Mouse (Mus musculus): ENCODE results near the gene Gdf1. TPM values are rescaled to one million over a fixed set of nuclear protein-coding genes. Genes with fewer than 3 reads are reported as not detected.

Gdf1 gene
- polyA plus RNA-seq, 1 experiment from 2014 or later: 0.78 TPM

GRCm38 (mm10) chr8:70352657-70353151 lies 23.1 kb downstream of the Gdf1 start:
- H3K9ac ChIP-seq: peak overlapping the region; percentile 99
- peaks cover 55% of the 10 kb centered on the region for H3K4me1 ChIP-seq
- peak; percentile 49; the same call in 1 of the 2 replicates for ATAC-seq (ENCODE audit: low FRiP score, low read depth)
- no peaks in the 10 kb centered on the region for H3K27me3 ChIP-seq
- WGBS: 0% methylated on average over 56 of the region's 64 CpGs
- peak overlapping the region; percentile 100 for H3K4me2 ChIP-seq (replicated peaks)
- H3K4me3 ChIP-seq: peak overlapping the region; percentile 100
- peak overlapping the region; percentile 76 for H3K27ac ChIP-seq
- peaks cover 24% of the 10 kb centered on the region for H3K36me3 ChIP-seq
- H3K9me3 ChIP-seq: no peaks in the 10 kb centered on the region

GRCm38 (mm10) chr8:70353194-70353817 lies 23.7 kb downstream of the Gdf1 start, which contains the start of gene Upf1:
TSS of gene Upf1 (minus strand) at chr8:70353278.
- under 1% methylated on average over 67 of the region's 69 CpGs for WGBS
- Histone ChIP-seq H3K9ac (peak within 1 kb of the TSS; percentile 99), H3K4me1 (peaks cover 49% of the 10 kb centered on the region), H3K36me3 (peaks cover 21% of the 10 kb centered on the region), H3K4me3 (peak within 1 kb of the TSS; percentile 100), H3K4me2 (replicated peaks) (peak within 1 kb of the TSS; percentile 100), H3K9me3 (no peaks in the 10 kb centered on the region), H3K27me3 (no peaks in the 10 kb centered on the region), H3K27ac (peak within 1 kb of the TSS; percentile 76)
- ATAC-seq (ENCODE audit: low FRiP score, low read depth): peak; percentile 91

GRCm38 (mm10) chr8:70354004-70354403 lies 24.4 kb downstream of the Gdf1 start:
- no peak for ATAC-seq (ENCODE audit: low FRiP score, low read depth)
- H3K4me1 ChIP-seq: peaks cover 42% of the 10 kb centered on the region
- peak overlapping the region; percentile 60 for H3K9ac ChIP-seq
- H3K4me2 ChIP-seq (replicated peaks): peak overlapping the region; percentile 100
- H3K36me3 ChIP-seq: peaks cover 14% of the 10 kb centered on the region
- H3K27ac ChIP-seq: peak overlapping the region; percentile 76
- H3K9me3 ChIP-seq: no peaks in the 10 kb centered on the region
- H3K27me3 ChIP-seq: 0 out of 2 replicates have a peak, but pooled peaks cover 4% of the 10 kb centered on the region
- 70% methylated on average over 4 of the region's 4 CpGs for WGBS
- peak overlapping the region; percentile 100 for H3K4me3 ChIP-seq

- Histone ChIP-seq H3K4me2 (replicated peaks) (no peak overlapping the region), H3K9me3 (no peaks in the 10 kb centered on the region), H3K27me3 (0 out of 2 replicates have a peak, but pooled peaks cover 8% of the 10 kb centered on the region), H3K9ac (no peak overlapping the region), H3K36me3 (no peaks in the 10 kb centered on the region), H3K4me1 (peaks cover 29% of the 10 kb centered on the region), H3K27ac (no peak overlapping the region), H3K4me3 (no peak overlapping the region)
- WGBS: 93% methylated on average over 1 of the region's 1 CpGs
- no peak for ATAC-seq (ENCODE audit: low FRiP score, low read depth)
These were observed 26.5 kb downstream of the Gdf1 start for GRCm38 (mm10) chr8:70356111-70356510.

GRCm38 (mm10) chr8:70359411-70359810 lies 29.8 kb downstream of the Gdf1 start:
- Histone ChIP-seq H3K4me1 (peaks cover 23% of the 10 kb centered on the region), H3K9ac (no peak overlapping the region), H3K4me2 (replicated peaks) (no peak overlapping the region), H3K4me3 (no peak overlapping the region), H3K9me3 (no peaks in the 10 kb centered on the region), H3K36me3 (no peaks in the 10 kb centered on the region), H3K27ac (no peak overlapping the region), H3K27me3 (0 out of 2 replicates have a peak, but pooled peaks cover 8% of the 10 kb centered on the region)
- WGBS: 29% methylated on average over 3 of the region's 3 CpGs
- no peak for ATAC-seq (ENCODE audit: low FRiP score, low read depth)

GRCm38 (mm10) chr8:70360769-70361168 lies 31.2 kb downstream of the Gdf1 start:
- Histone ChIP-seq H3K27me3 (0 out of 2 replicates have a peak, but pooled peaks cover 8% of the 10 kb centered on the region), H3K9me3 (no peaks in the 10 kb centered on the region), H3K4me1 (peaks cover 24% of the 10 kb centered on the region), H3K9ac (no peak overlapping the region), H3K27ac (no peak overlapping the region), H3K4me3 (no peak overlapping the region), H3K36me3 (no peaks in the 10 kb centered on the region), H3K4me2 (replicated peaks) (no peak overlapping the region)
- ATAC-seq (ENCODE audit: low FRiP score, low read depth): no peak
- 60% methylated on average over 4 of the region's 4 CpGs for WGBS

- no peaks in the 10 kb centered on the region for H3K36me3 ChIP-seq
- H3K4me1 ChIP-seq: peaks cover 24% of the 10 kb centered on the region
- H3K9ac ChIP-seq: no peak overlapping the region; the same call in 1 of the 2 replicates
- no peak for ATAC-seq (ENCODE audit: low FRiP score, low read depth)
- WGBS: 73% methylated on average over 10 of the region's 10 CpGs
- H3K4me2 ChIP-seq (replicated peaks): no peak overlapping the region
- 0 out of 2 replicates have a peak, but pooled peaks cover 8% of the 10 kb centered on the region for H3K27me3 ChIP-seq
- peak overlapping the region; percentile 67; the same call in 1 of the 2 replicates for H3K27ac ChIP-seq
- H3K9me3 ChIP-seq: no peaks in the 10 kb centered on the region
- H3K4me3 ChIP-seq: no peak overlapping the region
These were observed 31.9 kb downstream of the Gdf1 start for GRCm38 (mm10) chr8:70361484-70362032.

GRCm38 (mm10) chr8:70364066-70364465 lies 34.4 kb downstream of the Gdf1 start:
- H3K36me3 ChIP-seq: no peaks in the 10 kb centered on the region
- no peak overlapping the region for H3K4me2 ChIP-seq (replicated peaks)
- 0 out of 2 replicates have a peak, but pooled peaks have one; percentile 25 for ATAC-seq (ENCODE audit: low FRiP score, low read depth)
- H3K4me1 ChIP-seq: peaks cover 24% of the 10 kb centered on the region
- H3K9me3 ChIP-seq: no peaks in the 10 kb centered on the region
- no peak overlapping the region for H3K4me3 ChIP-seq
- WGBS: 38% methylated on average over 5 of the region's 5 CpGs
- H3K27ac ChIP-seq: no peak overlapping the region
- H3K27me3 ChIP-seq: 0 out of 2 replicates have a peak, but pooled peaks cover 3% of the 10 kb centered on the region
- no peak overlapping the region for H3K9ac ChIP-seq

- H3K4me3 ChIP-seq: no peak overlapping the region
- ATAC-seq (ENCODE audit: low FRiP score, low read depth): no peak
- peaks cover 3% of the 10 kb centered on the region for H3K27me3 ChIP-seq
- peak overlapping the region; percentile 50; the same call in 1 of the 2 replicates for H3K9ac ChIP-seq
- WGBS: 54% methylated on average over 5 of the region's 5 CpGs
- H3K9me3 ChIP-seq: no peaks in the 10 kb centered on the region
- H3K4me2 ChIP-seq (replicated peaks): no peak overlapping the region
- peaks cover 17% of the 10 kb centered on the region for H3K4me1 ChIP-seq
- H3K36me3 ChIP-seq: no peaks in the 10 kb centered on the region
- no peak overlapping the region for H3K27ac ChIP-seq
These were observed 37.0 kb downstream of the Gdf1 start for GRCm38 (mm10) chr8:70366588-70366987.

- H3K27ac ChIP-seq: peak overlapping the region; percentile 35; the same call in 1 of the 2 replicates
- no peaks in the 10 kb centered on the region for H3K36me3 ChIP-seq
- no peaks in the 10 kb centered on the region for H3K9me3 ChIP-seq
- WGBS: 66% methylated on average over 7 of the region's 7 CpGs
- H3K4me1 ChIP-seq: peaks cover 42% of the 10 kb centered on the region
- peaks cover 42% of the 10 kb centered on the region for H3K27me3 ChIP-seq
- H3K4me3 ChIP-seq: no peak overlapping the region
- no peak overlapping the region for H3K4me2 ChIP-seq (replicated peaks)
- H3K9ac ChIP-seq: no peak overlapping the region
- no peak for ATAC-seq (ENCODE audit: low FRiP score, low read depth)
These were observed 40.9 kb downstream of the Gdf1 start for GRCm38 (mm10) chr8:70370476-70370875.

- H3K36me3 ChIP-seq: no peaks in the 10 kb centered on the region
- no peak overlapping the region for H3K4me3 ChIP-seq
- WGBS: 25% methylated on average over 6 of the region's 6 CpGs
- no peak for ATAC-seq (ENCODE audit: low FRiP score, low read depth)
- peak overlapping the region; percentile 50; the same call in 1 of the 2 replicates for H3K9ac ChIP-seq
- no peaks in the 10 kb centered on the region for H3K9me3 ChIP-seq
- H3K4me1 ChIP-seq: peaks cover 55% of the 10 kb centered on the region
- 0 out of 2 replicates have a peak overlapping the region, but pooled peaks have one; percentile 9 for H3K4me2 ChIP-seq (replicated peaks)
- peaks cover 57% of the 10 kb centered on the region for H3K27me3 ChIP-seq
- H3K27ac ChIP-seq: peak overlapping the region; percentile 81
These were observed 42.3 kb downstream of the Gdf1 start for GRCm38 (mm10) chr8:70371951-70372350.

Data from limb, embryonic 13.5 days (tissue).